8 mouse cellular contexts compared by ENCODE assay signal in the genomic region with DNA sequence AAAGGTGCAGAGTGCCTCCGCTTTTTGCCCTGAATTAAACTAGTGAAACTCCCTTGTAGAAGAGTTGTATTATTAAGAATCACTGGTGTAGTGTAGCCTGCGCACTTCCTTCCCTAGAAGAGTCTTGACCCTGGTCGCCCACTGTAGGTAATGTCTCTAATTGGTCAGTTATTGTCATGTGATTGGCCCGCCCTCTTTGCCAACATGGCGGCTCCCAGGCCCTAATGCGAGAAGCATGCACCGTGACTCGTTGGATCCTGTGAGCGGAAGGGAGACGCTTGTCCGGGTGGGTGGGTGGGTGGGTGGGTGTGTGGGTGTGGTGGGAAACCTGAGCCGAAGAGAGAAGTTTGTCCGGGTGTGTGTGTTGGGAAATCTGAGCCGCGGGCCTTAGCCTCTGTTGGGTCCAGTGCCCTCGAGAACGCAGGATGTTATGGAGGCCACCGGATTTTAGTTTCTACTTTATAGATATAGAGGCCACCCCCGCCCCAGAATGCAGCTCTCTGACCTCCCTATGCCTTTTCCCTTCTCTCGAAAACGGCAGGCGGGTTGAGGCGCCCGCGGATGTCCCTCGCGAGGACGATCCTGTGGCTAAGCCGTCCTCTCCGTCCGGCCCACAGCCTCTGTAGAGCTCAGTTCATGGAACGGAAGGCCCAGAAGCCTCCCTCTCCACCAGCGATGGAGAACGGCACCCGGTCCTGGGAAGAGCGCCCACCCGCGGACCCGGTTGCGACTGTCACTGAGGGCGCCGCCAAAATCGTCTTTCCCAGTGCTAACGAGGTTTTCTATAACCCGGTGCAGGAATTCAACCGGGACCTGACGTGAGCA. TPM values are rescaled to one million over a fixed set of nuclear protein-coding genes. Genes with fewer than 3 reads are reported as not detected.
DNase-seq lines count a peak whose midpoint lies in the region; ATAC-seq lines count a peak whose summit lies in the region.

No protein-coding gene starts in this region.

- WGBS in embryonic facial prominence, embryonic 15.5 days, result under 1% methylated on average over 47 of the region's 47 CpGs
- under 1% methylated on average over 47 of the region's 47 CpGs for WGBS in heart, embryonic 11.5 days (ENCODE audit: insufficient replicate concordance)
- under 1% methylated on average over 47 of the region's 47 CpGs for WGBS in kidney, embryonic 16.5 days

- no peaks in the 10 kb centered on the region for H3K27me3 ChIP-seq in embryonic facial prominence, embryonic 15.5 days
- no peaks in the 10 kb centered on the region for H3K27me3 ChIP-seq in heart, embryonic 11.5 days (ENCODE audit: control insufficient read depth, insufficient read depth, low read length)
- H3K27me3 ChIP-seq in kidney, embryonic 16.5 days (ENCODE audit: insufficient read depth, low read length), result no peaks in the 10 kb centered on the region

- H3K4me2 ChIP-seq in embryonic facial prominence, embryonic 15.5 days (replicated peaks), result peak overlapping the region; percentile 93
- H3K4me2 ChIP-seq in heart, embryonic 11.5 days, result peak overlapping the region; percentile 86
- peak overlapping the region; percentile 85 for H3K4me2 ChIP-seq in kidney, embryonic 16.5 days (replicated peaks; ENCODE audit: low read depth, low read length)

- H3K36me3 ChIP-seq in embryonic facial prominence, embryonic 15.5 days, result peaks cover 30% of the 10 kb centered on the region
- peaks cover 4% of the 10 kb centered on the region; the same call in 1 of the 2 replicates for H3K36me3 ChIP-seq in heart, embryonic 11.5 days (ENCODE audit: control insufficient read depth, insufficient read depth, low read length)
- peaks cover 27% of the 10 kb centered on the region for H3K36me3 ChIP-seq in kidney, embryonic 16.5 days (ENCODE audit: insufficient read depth, low read length)

- H3K9ac ChIP-seq in embryonic facial prominence, embryonic 15.5 days, result peak overlapping the region; percentile 58
- H3K9ac ChIP-seq in heart, embryonic 11.5 days (ENCODE audit: low read depth, low read length), result peak overlapping the region; percentile 86
- H3K9ac ChIP-seq in kidney, embryonic 16.5 days (replicated peaks; ENCODE audit: low read length), result peak overlapping the region; percentile 86

- peaks cover 49% of the 10 kb centered on the region for H3K4me1 ChIP-seq in embryonic facial prominence, embryonic 15.5 days
- H3K4me1 ChIP-seq in heart, embryonic 11.5 days (ENCODE audit: control insufficient read depth, insufficient read depth, low read length), result peaks cover 36% of the 10 kb centered on the region
- H3K4me1 ChIP-seq in kidney, embryonic 16.5 days (ENCODE audit: insufficient read depth, low read length), result peaks cover 42% of the 10 kb centered on the region

- H3K27ac ChIP-seq in embryonic facial prominence, embryonic 15.5 days (replicated peaks), result peak overlapping the region; percentile 80
- peak overlapping the region; percentile 78; the same call in 1 of the 2 replicates for H3K27ac ChIP-seq in heart, embryonic 11.5 days (ENCODE audit: low read depth, low read length)
- peak overlapping the region; percentile 74 for H3K27ac ChIP-seq in kidney, embryonic 16.5 days (ENCODE audit: low read length)

- peak; percentile 89 for ATAC-seq in embryonic facial prominence, embryonic 15.5 days (ENCODE audit: insufficient number of reproducible peaks, low FRiP score, low TSS enrichment, low read depth)
- peak; percentile 62; the same call in 1 of the 2 replicates for ATAC-seq in heart, embryonic 11.5 days (replicated peaks; ENCODE audit: insufficient number of reproducible peaks, low FRiP score, low TSS enrichment)
- ATAC-seq in kidney, embryonic 16.5 days (ENCODE audit: low FRiP score, low TSS enrichment), result peak; percentile 85
- peak; percentile 91 for ATAC-seq in monocyte, adult 5-6 weeks (replicated peaks; ENCODE audit: insufficient number of reproducible peaks, low FRiP score, low TSS enrichment, poor library complexity, severe bottlenecking)

- no peaks in the 10 kb centered on the region for H3K9me3 ChIP-seq in embryonic facial prominence, embryonic 15.5 days (replicated peaks)
- no peaks in the 10 kb centered on the region for H3K9me3 ChIP-seq in heart, embryonic 11.5 days (replicated peaks; ENCODE audit: control insufficient read depth, low read length)
- H3K9me3 ChIP-seq in kidney, embryonic 16.5 days (ENCODE audit: low read length), result no peaks in the 10 kb centered on the region

- peak overlapping the region; percentile 87 for H3K4me3 ChIP-seq in embryonic facial prominence, embryonic 15.5 days (replicated peaks)
- peak overlapping the region; percentile 90 for H3K4me3 ChIP-seq in heart, embryonic 11.5 days (ENCODE audit: low read depth, low read length)
- H3K4me3 ChIP-seq in kidney, embryonic 16.5 days (ENCODE audit: low read length), result peak overlapping the region; percentile 79

- peak; percentile 91 for DNase-seq in A20 (ENCODE audit: low read depth, low spot score)
- peak; percentile 79 to 83 for DNase-seq in adrenal gland, postnatal 4 days (ENCODE audit: low spot score in 2 of 2)
- peak; percentile 86 for DNase-seq in liver
- DNase-seq in spleen, postnatal 36 days (ENCODE audit: low spot score in 2 of 2), result peak; percentile 89 to 92

RNA-seq across cellular contexts. Expression of gene Nacc1, which starts 1.6 kb away (rescaled TPM):
- total RNA-seq in adrenal gland, postnatal 4 days (2021), result 10 to 100 TPM; 88.9 to 89.0 TPM
- polyA plus RNA-seq in embryonic facial prominence, embryonic 15.5 days (2015; fragmentation: Nextera tagmentation; extraction: Ambion mirVana), result 16.7 and 16.9 TPM in 2 replicates
- 19.1 and 19.6 TPM in 2 replicates for polyA plus RNA-seq in heart, embryonic 11.5 days (2014; fragmentation: Nextera tagmentation; extraction: Ambion mirVana)
- 22.5 and 26.7 TPM in 2 replicates for polyA plus RNA-seq in kidney, embryonic 16.5 days (2015; fragmentation: Nextera tagmentation; extraction: Ambion mirVana)
- total RNA-seq in monocyte, adult 5-6 weeks (2017), result 29.0 to 50.5 TPM (median 36.3 TPM) in 3 replicates

RNA-seq across cellular contexts. Expression of gene Trmt1, which starts 3.2 kb away (rescaled TPM):
- total RNA-seq in adrenal gland, postnatal 4 days (2021), result 100 to 1,000 TPM; 122 to 124 TPM
- 69.1 and 78.2 TPM in 2 replicates for polyA plus RNA-seq in embryonic facial prominence, embryonic 15.5 days (2015; fragmentation: Nextera tagmentation; extraction: Ambion mirVana)
- 49.7 and 51.6 TPM in 2 replicates for polyA plus RNA-seq in heart, embryonic 11.5 days (2014; fragmentation: Nextera tagmentation; extraction: Ambion mirVana)
- 81.5 and 82.9 TPM in 2 replicates for polyA plus RNA-seq in kidney, embryonic 16.5 days (2015; fragmentation: Nextera tagmentation; extraction: Ambion mirVana)
- total RNA-seq in monocyte, adult 5-6 weeks (2017), result 40.1 to 46.6 TPM (median 44.7 TPM) in 3 replicates

RNA-seq across cellular contexts. Expression of gene Lyl1, which starts 12.0 kb away (rescaled TPM):
- total RNA-seq in adrenal gland, postnatal 4 days (2021), result 1 to 10 TPM; 6.5 to 7.2 TPM
- polyA plus RNA-seq in embryonic facial prominence, embryonic 15.5 days (2015; fragmentation: Nextera tagmentation; extraction: Ambion mirVana), result 5.8 and 6.0 TPM in 2 replicates
- polyA plus RNA-seq in heart, embryonic 11.5 days (2014; fragmentation: Nextera tagmentation; extraction: Ambion mirVana), result 19.5 and 22.9 TPM in 2 replicates
- polyA plus RNA-seq in kidney, embryonic 16.5 days (2015; fragmentation: Nextera tagmentation; extraction: Ambion mirVana), result 7.9 and 8.1 TPM in 2 replicates
- total RNA-seq in monocyte, adult 5-6 weeks (2017), result 41.7 to 46.2 TPM (median 45.0 TPM) in 3 replicates

RNA-seq across cellular contexts. Expression of gene Ier2, which starts 26.7 kb away (rescaled TPM):
- 10 to 100 TPM; 35.1 to 35.3 TPM for total RNA-seq in adrenal gland, postnatal 4 days (2021)
- 79.7 and 83.9 TPM in 2 replicates for polyA plus RNA-seq in embryonic facial prominence, embryonic 15.5 days (2015; fragmentation: Nextera tagmentation; extraction: Ambion mirVana)
- 52.3 and 55.9 TPM in 2 replicates for polyA plus RNA-seq in heart, embryonic 11.5 days (2014; fragmentation: Nextera tagmentation; extraction: Ambion mirVana)
- polyA plus RNA-seq in kidney, embryonic 16.5 days (2015; fragmentation: Nextera tagmentation; extraction: Ambion mirVana), result 73.5 and 78.0 TPM in 2 replicates
- 92.1 to 198 TPM (median 119 TPM) in 3 replicates for total RNA-seq in monocyte, adult 5-6 weeks (2017)

RNA-seq across cellular contexts. Expression of gene G430095P16Rik, which starts 33.5 kb away (rescaled TPM):
- 1 to 10 TPM; 1.2 TPM for total RNA-seq in adrenal gland, postnatal 4 days (2021)
- polyA plus RNA-seq in embryonic facial prominence, embryonic 15.5 days (2015; fragmentation: Nextera tagmentation; extraction: Ambion mirVana), result 4.2 and 4.9 TPM in 2 replicates
- 3.4 and 5.4 TPM in 2 replicates for polyA plus RNA-seq in heart, embryonic 11.5 days (2014; fragmentation: Nextera tagmentation; extraction: Ambion mirVana)
- 2.3 and 2.8 TPM in 2 replicates for polyA plus RNA-seq in kidney, embryonic 16.5 days (2015; fragmentation: Nextera tagmentation; extraction: Ambion mirVana)
- total RNA-seq in monocyte, adult 5-6 weeks (2017), result 6.4 to 8.9 TPM (median 8.2 TPM) in 3 replicates

Comparison
In these comparisons a context has a peak if more than half of its experiments do, and no peak if none do; other contexts are left out.
1. Peak in every context shown above with its lines: DNase-seq, ATAC-seq, H3K4me3 ChIP-seq and H3K27ac ChIP-seq.